Mouse (Mus musculus): ENCODE measurements around the gene Mars2.

Mars2 gene

DNA sequence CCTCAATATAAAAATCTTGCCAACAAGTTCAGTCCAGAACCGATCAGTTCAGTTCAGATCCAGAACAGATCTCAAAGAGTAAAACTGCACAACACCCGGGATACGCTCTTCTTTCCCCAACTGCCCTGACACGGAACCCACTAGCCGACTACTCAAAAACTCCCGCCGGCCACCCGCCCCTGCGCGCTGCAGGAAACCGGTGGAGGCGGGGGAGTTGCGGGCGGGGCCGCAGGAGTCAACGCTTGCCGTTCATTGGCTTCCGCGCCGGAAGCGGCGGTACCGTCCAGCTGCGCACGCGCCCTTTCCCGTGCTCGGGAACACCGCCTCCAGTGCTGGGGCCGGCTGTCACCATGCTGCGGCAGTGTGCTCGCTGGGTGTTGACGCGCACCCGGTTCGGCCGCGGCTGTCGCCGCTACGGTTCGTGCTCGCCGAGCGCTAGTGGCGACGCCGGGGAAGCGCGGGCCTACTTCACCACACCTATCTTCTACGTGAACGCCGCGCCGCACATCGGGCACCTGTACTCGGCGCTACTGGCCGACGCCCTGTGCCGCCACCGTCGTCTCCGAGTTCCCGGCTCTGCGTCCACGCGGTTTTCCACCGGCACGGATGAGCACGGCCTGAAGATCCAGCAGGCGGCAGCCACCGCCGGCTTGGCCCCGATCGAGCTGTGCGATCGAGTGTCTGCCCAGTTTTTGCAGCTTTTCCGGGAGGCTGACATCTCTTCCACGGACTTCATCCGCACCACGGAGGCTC, at the start of gene Mars2:
Gene Mars2, plus strand, starts transcription at position 288 of the 753 bp plus-strand sequence.
- peak; percentile 95 for DNase-seq

DNA sequence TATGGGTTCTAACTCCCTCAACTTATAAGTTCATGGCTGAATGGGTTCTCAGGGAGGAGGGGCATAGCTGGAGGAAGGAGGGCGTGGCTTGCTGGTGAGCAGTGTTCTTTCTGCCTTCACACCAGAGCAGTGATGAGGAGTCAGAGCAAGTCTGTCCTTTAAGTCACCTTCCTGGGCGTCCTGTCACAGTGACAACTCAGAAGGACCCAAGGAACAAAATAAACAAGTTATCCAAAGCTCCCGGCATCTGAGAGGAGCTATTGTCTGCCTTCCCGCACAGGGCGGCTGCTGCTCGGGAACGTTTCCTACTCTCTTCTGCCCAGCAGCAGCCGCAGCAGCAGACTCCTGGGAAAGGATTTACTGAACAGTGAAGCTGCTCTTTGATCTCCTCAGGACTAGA, 45.0 kb upstream of the Mars2 start:
- DNase-seq, result no peak

DNA sequence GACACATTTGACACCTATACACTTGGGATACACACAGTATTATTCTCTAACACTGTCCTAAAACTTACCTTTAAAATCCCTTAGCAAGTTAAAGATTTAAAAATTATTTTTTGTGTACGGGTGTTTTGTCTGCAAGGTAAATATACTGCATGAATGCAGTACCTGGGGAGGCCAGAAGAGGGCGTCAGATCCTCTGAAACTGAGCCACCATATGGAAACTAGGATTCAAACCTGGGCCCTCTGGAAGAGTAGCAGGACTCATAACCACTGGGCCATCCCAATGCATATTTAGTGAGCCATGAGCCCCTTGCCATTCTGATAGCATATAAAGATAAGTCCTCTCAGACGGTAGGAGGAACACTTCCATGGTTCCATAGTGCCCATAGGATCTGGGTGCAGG, 44.2 kb upstream of the Mars2 start:
- no peak for DNase-seq

DNA sequence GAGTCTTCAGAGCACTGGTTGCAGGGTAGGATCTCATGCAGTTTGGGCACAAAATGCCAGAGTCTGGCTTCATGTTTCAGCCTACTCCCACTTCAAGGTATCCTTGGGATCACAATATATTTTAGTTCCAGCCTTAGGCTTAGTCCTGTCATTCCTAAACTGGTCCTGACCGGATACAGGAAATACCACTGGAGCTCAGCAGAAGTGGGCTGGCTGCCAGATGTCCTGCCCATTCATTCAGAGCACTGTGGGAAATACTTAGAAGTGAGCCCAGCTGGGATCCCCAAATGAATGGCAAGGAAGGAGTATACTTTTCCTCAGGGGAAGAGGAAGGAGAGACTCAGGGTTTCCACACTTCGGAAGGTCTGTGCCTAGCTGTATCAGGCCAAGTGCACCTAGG, 43.7 kb upstream of the Mars2 start:
- DNase-seq, result no peak

DNA sequence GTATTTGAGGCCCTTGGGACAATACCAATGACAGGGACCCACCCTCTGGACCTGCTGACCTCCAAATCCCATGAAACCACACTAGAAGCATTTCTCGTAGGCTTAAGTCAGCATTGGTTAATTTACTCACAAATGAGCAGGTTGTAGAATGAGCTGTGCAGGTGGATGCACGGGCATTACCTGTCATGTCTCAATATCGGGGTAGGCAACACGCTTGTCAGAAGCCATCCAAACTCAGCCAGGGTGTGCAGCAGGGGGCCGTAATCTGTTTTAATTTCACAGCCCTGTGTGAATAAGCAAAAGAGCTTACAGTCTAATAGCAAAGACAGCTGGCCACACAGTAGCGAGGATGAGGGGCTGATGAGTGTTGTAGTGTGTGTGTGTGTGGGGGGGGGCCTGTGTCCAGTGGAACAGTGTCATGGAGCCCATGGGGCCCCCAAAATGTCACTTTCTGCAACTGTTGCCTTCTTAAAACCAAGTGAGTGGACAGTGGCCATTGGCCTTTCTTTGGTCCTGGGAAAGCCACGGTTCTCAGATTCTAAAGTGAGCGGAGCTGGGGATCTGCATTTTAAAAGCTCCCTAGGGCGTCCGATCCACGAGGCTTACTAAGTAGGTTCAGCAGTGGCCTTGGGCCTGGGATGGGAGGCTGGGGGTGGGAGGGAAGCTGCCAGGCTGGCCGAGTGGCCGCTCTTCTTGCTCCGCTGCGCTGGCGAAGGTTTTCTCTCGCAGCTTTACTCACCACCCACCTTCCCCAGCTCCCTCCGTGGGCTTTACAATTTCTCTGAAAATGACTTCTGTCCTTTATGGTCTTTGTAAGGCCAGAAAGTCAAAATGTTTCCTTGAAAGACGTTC, 42.7 kb upstream of the Mars2 start:
- DNase-seq, result peak; percentile 14

DNA sequence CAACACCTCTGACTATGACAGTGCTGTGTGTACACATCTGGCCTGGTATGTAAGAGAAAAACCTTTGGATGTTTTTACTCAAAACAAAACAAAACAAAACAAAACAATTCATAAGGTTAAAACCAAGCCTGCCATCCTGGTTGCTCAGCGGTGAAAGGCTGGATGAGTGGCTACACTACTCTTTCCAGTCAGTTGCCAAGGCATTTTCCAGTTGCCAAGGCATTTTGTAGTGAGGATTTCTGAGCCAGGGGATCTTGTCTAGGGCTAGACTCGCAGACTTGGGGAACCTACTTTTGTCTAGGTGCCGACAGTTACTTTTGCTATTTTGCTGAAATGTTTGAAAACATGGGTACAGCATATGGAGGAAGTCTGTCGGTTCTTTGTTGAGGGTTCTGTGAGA, 42.0 kb upstream of the Mars2 start:
- no peak for DNase-seq

DNA sequence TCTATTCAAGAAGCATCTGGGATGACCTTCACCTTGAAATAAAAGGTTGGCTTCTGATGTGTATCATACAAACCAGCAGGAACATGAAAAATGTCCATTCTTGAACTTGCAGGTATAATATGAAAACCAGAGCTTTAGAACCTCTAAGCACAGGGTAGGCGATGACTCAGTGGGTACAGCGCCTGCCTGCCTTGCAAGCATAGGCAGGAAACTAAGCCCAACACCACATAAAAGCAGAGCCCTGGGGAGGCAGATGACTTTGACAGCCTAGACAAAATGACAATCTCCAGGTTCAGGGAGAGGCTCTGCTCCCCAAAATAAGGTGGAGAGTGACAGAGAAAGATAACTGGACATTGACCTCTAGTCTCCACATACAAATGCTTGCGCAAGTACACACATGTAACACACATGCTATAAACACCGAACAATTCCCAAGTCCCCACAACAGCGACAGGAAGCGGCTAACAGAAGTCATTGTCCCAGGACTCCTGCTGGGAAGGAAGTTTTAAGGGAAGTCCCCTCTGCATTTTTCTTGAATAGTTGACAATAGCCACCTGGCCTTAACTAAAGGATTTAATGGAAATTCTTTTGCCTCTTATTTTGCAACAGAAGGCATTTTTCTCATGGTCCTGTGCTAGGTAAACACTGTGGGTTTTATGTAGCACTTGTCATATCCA, 40.5 kb upstream of the Mars2 start:
- DNase-seq, result no peak

DNA sequence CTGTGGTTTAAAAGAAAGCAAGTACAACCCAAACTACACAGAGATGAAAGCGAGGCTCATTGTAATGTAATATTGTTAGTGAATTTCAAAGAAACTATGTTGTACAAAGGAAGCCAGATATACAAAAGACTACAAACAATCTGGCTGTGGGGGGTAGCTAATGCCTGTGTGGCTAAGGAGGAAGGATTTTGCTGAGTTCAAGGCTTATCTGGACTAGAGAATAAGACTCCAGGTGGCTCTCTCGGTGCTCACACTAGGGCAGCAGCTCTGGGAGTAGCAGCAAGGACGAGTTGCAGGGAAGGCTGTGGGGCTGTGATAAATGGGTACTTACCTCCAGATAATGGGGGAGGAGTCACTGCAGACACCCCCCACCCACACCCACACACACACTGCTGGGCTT, 38.3 kb upstream of the Mars2 start:
- no peak for DNase-seq

DNA sequence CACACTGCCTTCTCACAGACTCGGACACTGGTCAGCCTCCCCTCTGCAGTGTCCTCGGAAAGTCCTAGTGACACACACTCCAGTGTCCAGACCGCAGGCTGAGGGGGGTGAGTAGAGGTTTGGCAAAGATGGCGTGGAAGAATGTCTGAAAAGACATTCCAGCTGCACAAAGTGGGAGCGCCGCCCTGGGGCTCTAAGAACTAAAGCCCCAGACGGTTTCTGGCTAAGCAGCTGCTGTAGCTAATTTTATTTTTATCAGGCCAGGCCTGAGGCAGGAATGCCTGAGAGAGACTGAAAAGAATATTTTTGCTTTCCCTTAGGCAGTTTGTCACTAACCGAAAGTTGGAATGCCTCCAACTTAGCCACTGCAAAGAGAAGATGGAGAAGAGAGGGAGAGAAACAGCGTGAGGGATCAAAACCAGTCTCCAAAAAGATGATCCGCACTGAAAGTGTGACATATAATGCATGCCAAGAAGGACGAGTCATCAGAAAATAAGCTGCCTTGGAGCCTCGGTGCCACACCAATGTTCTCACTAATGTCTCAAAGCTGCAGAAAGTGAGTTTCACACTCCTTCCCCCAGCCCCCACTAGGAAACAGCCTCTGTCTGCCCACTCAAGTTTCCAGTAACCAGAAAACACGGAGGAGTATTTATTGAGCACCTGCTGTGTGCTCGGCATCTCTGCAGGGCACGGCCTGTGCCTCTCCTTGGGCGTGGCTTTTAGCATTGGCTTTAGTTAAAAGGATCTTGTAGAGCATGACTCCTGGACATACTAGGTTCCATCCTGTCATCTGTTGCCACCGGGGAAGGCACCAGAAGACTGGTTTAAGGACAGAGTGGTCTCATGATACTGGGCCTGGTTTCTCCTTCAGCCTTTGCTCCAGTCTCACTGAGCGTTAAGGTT, 34.9 kb upstream of the Mars2 start:
- DNase-seq, result peak; percentile 13

DNA sequence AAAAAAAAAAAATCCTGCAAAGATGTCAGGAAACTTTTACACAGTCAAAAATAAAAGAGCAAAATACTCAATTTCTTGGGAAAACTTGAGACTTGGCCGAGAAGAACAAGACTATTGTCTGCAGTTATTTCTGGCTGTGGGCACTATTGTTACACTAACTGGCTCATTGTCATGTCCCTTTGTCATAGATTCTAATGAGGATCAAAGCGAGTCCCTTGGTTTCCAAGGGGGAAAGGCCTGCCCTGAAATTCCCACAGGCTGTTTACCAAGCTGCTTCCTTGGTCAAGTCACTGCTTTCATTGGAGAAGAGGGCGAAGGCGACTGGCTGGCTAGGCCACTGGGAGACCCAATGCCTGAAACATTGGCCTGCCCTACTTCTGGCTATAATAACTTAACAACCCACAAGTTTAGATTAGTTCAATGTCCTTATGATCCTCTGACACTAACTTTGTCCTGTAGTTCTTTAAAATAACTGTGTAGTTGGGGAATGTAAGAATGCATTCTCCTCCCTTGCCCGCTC, 31.1 kb upstream of the Mars2 start:
- no peak for DNase-seq

DNA sequence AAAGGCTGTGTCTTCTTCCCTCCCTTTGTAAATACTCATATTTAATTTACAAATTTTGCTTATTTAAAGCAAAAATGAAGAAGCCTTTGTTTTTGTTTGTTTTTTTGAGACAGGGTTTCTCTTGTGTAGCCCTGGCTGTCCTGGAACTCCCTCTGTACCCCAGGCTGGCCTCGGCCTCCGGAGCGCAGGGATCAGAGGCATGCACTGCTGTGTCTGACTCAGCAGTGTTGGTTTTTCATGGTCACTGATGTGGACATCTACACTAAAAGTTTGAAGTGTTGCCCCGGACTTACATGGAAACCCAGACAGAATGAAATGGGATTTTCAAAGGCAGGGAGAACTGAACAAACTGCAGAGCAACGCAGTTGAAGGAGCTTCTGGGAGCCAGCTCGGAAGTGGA, 29.4 kb upstream of the Mars2 start:
- no peak for DNase-seq

DNA sequence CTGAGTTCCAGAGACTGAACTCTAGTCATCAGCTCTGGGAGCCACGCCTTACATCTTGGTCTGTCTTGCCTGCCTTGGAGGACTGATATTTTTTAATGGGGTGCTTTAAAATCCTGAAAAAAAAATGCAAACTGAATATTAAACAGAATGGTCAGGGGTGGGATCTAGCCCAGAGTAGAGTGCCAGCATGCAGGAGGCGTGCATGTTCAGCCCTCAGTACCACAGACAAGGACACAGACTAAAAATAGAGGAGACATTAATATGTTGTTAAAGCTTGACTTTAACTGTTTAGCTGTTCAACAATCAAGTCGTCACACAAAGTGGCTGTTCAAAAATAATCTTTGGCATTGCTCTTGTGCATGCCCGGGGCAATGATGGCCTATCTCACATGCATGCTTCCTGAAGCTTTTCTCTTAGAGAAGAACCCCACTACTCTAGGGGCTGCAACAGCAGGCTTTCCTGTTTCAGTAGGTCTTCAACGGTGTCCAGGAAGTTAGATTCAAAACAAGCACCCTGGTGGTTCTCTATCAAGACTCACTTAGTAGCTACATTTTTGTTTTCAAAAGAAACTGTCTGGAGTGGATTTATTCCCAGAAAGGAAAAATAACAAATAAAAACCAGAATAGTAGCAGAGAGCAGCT, 28.4 kb upstream of the Mars2 start:
- DNase-seq, result no peak

DNA sequence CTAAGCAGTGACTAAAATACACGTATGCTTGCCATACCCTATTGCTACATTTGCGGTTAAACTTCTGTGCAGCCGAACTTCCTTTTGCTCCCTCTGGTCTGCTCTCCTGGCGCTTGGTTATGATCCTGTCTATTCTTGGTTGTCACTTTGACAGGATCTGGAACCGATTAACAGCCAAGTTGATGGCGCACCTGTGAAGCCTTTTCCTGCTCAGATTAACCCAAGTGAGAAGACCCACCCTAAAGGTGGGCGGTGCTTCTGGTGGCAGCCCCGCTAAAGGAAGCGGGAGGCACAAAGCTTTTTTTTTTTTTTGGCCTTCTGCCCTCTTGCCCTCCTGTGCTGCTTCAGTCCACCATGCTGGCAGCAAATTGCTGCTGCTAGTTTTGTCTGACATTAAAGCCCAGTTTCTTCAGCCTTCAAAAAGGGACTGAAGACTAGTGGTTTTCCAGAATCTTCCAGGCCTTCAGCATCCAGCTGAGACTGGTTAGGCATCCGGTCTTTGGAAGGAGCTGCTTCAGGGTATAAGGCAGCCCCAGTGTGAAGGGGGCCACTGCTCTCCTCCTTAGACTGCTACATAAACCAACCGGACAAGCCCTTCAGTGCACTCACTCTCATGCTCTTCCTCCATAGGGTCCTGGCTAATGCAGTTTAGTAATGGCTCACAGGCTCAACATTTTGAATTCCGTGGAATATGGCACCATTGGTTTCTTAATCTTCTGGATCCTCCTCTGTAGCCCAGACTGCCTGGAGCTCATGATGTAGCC, 26.6 kb upstream of the Mars2 start:
- DNase-seq, result no peak

DNA sequence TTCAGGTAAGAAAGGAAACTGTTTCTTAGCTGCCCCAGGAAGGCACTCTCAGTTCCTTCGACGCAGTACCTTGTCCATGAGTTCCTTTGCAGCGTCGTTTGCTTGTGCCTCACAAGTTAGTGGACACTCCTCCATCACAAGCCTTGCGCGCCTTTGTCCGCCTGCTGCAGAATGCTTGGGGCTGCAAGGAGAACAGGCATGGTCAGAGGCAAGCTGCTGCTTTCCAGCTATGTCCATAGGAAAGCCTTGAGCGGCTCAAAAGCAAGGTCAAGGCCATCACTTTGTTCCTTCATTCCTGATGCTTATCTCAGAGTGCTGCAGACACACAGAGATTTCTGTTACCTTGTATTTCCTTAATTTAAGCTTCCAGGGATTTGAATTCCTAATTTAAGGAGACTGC, 25.9 kb upstream of the Mars2 start:
- no peak for DNase-seq

DNA sequence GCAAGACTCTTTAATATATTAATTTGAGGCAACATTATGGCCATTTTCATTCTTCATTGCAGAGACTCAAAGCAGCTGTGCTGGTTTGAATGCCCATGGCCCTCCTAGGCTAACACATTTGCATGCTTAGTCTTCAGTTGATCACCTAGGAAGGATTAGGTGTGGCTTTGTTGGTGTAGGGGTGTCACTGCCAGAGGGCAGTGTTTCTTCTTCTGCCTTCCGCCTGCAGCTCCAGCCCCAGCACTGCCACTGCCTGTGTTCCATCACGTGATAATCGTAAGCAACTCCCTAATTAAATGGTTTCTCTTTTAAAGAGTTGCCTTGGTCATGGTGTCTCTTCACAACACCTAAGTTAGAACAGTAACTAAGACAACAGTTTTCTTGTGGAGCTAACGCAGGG, 24.2 kb upstream of the Mars2 start:
- DNase-seq, result no peak

DNA sequence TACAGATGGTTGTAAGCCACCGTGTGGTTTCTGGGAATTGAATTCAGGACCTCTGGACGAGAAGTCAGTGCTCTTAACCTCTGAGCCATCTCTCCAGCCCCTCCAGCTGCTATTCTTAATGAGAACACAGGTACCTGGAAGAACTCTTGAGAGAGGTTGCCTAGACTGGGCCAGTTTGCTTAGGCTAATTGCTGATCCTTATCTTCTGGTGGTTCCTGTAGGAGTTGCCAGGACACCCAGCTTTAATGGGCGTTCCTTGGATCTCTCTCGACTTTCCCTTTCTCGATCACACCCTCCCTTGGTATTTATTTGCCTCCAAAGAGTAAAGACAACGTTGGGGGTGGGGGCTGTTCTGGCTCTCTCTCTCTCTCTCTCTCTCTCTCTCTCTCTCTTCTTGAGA, 23.5 kb upstream of the Mars2 start:
- no peak for DNase-seq

DNA sequence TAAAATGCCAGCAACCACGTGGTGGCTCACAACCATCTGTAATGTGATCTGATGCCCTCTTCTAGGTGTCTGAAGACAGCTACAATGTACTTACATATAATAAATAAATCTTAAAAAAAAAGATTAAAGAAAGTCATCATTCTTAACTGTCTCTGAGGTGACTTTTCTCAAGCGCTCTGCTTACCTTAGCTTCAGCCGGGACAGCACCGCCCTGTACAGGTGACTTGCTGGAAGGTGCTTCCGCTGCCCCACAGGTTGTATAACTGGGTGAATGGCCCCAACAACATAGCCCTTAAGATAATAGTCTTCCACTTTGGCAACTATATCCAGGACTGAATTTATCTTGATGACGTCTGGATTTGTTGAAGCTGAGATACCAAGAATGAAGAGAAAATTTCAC, 23.0 kb upstream of the Mars2 start:
- no peak for DNase-seq

DNA sequence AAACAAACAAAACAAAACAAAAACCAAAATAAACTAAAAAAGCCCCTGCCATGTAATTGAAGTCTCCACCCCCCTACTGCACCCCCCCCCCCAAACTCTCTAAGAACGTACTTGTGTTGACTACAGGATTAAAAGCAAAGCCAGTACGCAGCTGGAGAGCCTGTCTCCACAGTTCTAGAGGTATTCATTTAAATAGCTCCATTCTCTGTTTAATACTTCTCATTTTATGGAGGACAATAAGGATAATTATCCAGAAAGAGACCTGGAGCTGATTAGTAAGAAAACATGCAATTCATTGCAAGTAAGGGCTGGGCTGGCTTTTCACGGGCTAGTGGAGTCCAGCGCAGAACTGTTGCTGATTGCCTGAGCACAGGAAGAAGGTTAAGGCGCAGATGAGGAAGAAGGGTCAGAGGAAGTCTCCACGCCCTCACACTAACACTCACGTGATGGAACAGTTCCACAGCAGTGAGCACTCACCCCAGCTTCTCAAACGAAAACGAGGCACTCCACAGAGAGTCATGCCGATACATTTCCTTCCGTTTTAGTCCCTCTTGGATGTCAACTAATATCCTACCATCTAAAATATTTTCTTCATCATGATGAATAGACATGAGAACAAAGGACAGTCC, 21.7 kb upstream of the Mars2 start:
- no peak for DNase-seq

DNA sequence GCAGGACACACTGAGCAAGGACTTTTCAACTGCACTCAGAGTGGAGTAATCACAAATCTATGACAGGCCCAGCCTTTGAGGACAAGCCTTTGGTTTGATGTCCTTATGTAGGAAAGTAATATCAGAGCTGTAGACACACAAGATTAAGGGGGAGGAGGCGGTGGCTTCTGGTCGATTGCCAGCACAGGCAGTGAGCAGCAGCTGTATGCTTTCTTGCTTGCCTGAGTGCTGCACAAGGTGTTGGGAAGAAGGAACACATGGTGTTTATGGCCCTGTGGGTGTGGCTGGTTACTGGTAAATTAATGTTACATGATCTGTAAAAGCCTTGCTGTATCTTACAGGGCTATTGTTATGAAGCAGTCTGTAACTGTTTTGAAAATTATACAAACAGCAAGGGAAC, 19.8 kb upstream of the Mars2 start:
- no peak for DNase-seq

DNA sequence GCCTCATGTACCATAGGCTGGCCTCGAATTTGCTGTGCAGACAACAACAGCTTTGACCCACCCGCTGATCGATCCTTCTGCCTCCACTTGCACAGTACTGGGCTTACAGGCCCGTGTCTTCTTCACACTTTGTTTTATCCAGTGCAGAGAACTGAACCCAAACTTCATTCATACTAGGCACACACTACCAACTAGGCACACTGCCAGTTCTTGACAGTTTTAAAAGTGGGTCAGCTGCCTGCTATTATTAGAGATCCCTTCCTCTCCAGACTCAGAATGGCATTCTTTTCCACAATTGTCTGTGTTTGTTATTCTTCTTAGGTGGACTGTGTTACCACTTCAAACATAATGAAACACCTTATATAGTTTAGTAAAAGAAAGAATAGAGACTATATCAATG, 15.6 kb upstream of the Mars2 start:
- peak; percentile 18 for DNase-seq

DNA sequence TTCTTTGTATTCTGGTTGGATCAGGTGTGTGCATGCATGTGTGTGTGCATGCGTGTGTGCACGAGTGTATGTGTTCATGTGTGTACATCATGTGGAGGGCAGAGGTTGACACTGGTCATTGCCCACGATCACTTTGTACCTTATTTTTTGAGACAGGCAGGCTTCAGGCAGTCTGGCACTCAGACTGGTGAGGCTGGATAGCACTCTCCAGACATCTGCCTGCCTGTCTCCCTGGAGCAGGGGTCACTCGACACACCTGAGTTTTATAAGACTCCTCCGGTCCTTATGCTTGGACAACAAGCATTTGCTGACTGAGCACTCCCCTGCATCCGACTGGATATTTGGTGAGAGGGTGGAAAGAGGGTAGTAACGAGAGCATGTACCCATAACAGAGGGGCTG, 14.0 kb upstream of the Mars2 start:
- DNase-seq, result no peak

Data from cerebellum, adult 9-11 months (tissue).